Mouse (Mus musculus): Measurements from ENCODE around the gene Ebf4.
"Not testable (repeated sequence)": the region's sequence is repeated elsewhere in the genome, so short reads cannot be mapped to it uniquely, and the experiment has no call there.

Gene Ebf4

DNA sequence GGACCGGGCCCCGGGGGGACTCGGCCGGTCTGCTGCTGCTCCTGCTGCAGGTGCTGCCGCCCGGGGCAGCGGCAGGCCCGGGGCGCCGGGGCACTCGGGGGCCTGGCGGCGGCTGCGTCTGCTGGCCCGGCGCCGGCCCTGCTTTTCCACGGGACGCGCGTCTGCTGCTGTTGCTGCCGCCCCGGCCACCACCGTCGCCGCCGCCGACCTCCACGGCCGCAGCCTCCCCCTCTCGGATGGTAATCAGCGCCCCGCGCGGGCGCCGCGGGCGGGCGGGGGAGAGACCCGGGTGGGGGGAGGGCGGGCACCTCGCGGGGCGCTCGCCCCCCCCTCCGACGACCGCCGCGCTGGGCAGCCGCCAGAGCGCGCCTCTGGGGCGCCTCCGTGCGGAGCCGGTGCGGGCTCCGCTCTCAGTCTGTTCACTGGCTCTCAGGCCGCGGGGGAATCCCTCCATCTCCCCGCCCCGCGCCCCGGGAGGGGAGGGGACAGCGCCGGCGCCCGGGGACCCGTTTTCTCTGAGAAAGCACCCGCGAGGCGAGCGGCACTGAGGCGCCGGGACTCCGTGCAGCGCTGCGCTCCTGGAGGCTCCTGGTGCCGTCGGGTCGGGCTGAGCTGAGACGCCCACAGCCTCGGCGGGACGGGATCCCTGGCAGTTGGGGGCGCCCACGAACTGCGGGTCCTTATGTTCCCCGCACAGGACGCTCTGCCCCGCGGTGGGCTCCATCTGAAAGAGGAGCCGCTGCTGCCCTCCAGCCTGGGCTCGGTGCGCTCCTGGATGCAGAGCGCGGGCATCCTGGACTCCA, 563 bp downstream of the Ebf4 start:
- DNase-seq (ENCODE audit: low spot score): peak; percentile 66

DNA sequence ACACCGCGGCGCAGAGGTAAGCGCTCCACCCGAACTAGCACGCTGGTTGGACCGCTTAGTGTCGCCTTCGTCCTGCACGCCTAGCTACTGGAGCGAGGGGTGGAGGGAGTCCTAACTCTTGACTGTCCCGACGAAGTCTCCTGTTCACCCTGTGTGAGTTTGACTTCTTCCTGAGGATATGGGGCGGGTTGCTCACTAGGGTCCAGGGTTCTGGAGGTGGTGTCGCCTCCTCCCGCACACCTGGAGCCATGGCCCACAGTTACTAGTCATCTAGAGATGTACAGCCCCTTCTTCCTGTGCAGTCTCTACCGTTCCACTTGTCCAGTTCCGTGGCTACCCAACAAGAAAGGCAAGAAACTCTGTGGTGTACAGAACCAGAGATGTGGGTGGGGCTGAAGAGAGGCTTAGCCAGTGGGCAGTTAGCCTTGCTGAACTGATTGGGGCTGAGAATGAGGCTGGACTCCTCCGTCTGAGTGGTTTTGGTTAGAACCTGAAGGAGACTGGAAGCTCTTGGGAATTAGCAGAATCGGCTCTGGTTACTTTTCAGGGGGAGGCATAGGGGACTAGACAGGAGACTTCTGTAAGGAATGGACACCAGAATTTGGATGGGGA, 1.3 kb downstream of the Ebf4 start:
- DNase-seq (ENCODE audit: low spot score): no peak

DNA sequence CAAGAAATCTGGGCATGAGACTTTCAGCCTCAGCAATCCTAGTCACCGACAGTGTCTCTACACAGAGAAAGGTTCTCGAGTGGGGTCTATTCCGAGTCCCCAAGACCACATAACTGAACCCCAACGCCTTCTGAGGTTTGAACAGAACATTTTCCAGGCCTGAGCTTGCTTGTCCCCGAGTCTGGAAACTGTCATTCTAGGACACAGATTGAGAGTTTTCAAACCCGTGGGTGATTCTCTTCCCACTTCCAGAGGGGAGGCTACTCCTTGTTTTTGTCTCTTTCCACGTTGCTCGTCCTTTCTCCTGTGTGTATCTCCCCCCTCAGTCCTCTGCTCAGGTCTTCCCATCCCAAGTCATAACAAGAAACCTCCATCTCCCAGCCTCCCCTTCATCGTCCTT, 2.6 kb downstream of the Ebf4 start:
- DNase-seq (ENCODE audit: low spot score): no peak

DNA sequence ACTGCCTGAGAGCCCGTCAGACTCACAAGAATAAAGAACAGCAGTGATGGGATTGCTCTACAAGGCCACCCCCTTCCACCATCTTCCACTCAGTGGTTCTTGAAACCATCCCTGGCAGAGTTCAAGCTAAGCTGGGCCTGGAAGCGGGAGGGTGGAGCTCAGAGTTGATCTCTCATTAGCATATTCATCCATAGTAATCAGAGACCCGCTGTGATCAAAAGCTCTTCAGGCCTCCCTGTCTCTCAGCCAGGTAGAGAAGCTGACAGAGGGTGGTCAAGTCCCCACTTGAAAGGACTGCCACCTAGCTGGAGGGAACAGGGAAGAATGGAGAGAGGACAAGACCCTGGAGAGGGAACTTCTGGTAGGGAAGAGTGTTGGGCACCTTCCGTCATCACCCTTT, 8.0 kb downstream of the Ebf4 start:
- no peak for DNase-seq (ENCODE audit: low spot score)

DNA sequence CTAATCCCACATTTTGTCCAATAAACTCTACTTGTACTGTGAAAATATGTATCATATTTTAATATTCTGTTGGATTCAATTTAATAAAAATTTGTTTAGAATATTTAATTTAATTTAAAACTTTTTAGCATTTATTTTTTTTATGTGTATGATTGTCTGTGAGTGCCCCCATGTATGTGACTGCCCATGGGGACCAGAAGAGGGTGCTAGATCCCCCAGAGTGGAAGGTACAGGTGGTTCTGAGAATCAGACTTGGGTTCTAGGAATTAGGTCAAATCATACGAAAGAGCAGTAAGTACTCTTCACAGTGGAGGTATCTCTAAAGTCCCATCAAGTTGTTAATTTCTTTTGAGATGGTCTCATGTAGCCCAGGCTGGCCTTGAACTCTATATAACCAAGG, 32.1 kb downstream of the Ebf4 start:
- no peak for DNase-seq (ENCODE audit: low spot score)

DNA sequence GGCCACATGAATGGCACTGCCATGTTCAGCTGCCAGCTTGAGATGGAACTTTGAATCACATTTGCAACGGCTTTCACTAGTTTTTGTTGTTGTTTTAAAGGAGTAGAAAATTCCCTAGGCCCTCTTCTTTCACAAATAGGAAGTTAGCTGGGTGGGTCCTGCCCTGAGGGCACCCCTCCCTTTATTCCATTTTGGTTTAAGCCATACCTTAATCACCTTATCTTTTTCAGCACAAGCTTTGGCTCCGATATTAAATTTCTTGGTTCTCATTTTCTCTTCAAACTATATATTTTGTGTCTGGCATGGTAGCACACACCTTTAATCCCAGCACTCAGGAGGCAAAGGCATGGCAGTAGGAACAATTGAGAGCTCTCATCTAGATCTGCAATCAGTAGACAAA, 34.5 kb downstream of the Ebf4 start:
- DNase-seq (ENCODE audit: low spot score): no peak

DNA sequence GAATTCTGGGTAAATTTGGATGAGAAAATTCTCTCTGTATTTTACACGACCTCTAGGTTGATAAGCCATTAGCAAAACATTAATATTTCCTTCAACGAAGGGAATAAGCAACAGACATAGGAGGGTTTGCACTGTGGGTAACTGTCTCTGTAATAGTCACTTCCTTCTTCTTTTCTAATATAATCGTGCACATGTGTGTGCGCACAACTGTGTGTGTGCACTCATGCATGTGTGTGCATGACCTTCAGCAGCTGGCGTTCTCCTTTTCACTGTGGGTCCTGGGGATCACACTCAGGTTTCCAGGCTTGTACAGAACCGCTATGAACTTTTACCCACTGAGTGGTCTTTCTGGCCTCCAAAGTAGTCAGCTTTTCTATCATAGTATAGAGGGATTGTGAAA, 40.1 kb downstream of the Ebf4 start:
- DNase-seq (ENCODE audit: low spot score): no peak

DNA sequence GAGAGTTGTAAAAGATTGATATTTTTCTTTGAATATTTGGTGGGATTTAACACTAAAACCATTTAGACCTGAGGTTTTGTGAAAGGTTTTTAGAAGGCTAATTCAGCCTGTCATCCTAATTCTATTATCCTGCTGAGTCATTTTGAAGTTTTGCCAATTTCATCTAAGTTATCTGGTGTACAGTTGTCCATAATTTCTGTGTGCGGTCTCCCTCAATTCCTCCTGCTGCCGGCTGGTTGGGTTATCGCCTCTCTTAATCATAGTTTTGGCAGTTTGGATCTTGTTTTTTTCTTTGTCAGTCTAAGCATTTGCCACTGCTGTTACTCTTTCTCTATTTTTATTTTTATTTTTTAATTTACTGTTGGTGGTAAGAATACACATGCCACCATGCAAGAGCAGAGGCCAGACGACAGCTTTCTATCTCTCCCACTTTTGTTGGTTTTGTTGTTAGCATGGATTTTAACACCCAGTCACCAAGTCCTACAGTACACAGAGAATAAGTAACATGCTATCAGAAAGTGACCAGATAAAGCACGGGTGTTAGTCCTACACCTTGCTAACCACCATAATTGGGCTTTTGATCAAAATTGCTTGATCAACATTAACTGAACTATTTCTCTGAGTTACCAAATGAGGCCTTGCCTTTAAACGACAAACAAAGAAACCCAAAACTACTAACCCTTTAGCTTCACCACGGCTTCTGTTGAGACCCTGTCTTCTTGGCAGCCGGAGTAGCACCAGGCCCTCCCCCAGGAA, 45.7 kb downstream of the Ebf4 start:
- DNase-seq (ENCODE audit: low spot score): no peak

DNA sequence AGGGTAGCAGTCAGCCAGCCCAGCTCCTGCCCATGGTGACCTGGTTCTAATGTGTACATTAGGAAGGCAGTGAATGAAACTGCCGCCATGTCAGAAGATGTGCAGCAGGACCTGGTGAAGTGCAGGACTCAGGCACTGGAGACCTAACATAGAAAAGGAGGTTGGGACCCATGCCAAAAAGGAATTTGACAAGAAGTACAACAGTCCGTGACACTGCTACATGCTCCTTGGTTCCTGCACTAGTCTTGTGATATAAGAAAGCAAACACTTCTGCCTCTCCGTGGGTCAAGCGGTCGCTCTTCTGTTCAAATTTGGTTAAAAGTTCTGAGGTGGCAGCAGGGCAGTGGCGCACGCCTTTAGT, 46.2 kb downstream of the Ebf4 start:
- no peak for DNase-seq (ENCODE audit: low spot score)

DNA sequence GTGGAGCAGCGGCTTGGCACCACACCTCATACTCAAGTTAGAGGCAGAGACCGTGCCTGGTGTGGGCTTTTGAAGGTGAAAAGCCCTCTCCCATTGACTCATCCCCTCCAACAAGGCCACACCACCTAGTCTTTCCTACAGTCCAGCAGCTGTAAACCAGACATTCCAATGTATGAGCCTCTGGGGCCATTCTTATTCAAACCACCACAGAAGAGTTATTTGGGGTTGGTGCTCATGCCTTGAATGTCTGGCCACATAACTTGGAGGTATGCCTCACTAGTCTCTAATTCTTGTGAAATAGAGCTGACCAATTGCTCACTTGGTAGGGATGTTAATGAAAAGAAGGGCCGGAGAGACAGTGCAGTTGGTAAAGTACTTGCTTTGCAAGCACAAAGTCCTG, 55.4 kb downstream of the Ebf4 start:
- no peak for DNase-seq (ENCODE audit: low spot score)

DNA sequence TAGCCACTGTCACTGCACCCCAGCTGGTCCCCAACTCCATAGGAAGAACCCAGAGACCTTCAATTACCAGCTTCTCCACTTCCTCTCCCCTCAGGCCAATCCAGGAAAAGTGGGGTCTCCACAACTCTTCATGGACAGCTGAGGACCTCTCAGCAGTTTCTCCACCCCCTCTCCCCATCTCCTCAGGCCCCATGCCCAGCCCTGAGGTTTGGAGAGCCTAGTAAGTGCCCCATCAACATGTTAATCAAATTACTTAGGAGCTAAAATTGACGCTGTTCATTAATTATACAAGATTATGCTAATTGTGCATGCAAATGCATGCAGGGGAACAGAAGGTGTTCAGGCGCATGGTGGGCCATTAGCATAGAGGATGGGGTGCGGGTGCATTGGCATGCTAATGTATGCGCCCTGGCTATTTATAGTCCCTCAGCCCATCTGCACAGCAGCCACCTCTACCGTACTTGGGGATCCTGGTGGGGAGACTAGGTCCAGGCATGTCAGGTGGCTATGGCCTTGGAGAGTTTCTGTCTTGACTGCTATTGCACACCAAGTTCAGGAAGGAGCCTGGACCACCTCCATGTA, 56.9 kb downstream of the Ebf4 start:
- no peak for DNase-seq (ENCODE audit: low spot score)

DNA sequence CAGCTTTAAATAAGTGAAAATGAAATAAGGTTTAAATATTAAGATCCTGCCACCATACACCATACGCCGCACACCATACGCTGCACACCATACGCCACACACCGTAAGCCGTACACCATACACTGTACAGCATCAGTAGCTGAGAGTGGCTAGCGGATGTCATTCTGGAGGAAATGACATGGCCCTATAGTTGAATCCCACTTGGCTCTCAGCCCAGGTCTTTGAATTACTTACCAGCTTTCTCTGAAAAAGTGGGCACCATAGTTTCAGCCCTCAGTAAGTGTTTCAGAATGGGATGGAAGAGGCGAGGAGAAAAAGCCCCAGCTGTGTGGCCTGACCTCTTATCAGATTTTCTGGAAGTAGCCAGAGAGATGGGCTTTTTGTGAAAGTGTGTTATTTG, 58.4 kb downstream of the Ebf4 start:
- no peak for DNase-seq (ENCODE audit: low spot score)

DNA sequence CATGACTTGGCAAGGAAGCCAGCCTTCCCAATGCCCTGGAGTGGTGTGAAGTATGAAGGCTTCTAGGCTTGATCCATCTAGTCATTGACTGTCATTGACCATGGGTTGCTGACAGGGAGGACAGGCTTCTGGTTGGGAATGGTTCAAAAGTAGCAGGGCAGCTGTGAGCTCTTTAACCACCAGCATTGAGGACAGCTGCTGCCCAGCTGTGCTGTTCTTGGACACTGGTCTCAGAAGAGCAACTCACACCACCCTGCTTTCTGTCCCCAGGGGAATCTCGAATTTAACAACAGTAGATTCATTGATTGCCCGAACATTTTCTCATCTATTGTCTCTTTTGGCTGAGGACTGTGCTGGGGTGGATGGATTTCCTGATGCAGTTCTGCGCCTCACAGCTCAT, 58.9 kb downstream of the Ebf4 start:
- no peak for DNase-seq (ENCODE audit: low spot score)

DNA sequence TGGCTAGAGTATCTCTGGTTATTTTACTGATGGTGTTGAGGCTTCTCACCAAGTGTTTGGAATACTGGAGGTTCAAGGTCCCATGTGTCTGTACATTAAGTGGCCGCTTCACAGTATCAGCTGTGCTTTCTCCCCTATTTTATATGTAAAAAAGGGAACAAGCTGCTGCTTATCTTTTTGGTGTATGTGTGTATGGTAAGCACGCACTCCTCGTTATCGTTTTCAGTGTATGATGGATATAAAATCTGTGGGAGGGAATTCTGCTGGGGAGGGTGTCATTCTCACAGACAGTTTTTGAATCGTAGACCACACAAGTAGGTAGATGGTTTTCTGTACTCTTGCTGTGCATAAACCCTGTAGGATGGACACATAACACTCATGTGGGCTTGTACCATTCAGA, 62.6 kb downstream of the Ebf4 start:
- no peak for DNase-seq (ENCODE audit: low spot score)

DNA sequence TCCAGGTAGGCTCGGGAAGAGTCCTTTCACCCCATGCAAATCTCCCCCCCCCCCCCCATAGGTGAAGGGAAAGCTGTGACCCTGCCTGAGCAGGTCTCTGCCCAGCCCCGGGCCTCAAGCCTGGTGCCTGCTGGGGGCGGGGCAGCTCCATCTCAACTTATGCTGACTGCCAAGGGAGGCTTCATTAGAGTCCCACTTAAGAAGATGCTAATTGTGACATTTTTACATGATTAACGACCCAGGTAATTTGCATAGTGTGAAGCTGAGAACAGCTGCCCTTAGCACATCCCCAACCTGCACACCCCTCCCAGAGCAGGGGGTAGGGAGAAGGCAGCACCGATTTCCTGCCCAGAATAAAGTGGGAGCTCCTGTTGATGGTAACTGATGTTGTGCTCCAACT, 63.9 kb downstream of the Ebf4 start:
- no peak for DNase-seq (ENCODE audit: low spot score)

DNA sequence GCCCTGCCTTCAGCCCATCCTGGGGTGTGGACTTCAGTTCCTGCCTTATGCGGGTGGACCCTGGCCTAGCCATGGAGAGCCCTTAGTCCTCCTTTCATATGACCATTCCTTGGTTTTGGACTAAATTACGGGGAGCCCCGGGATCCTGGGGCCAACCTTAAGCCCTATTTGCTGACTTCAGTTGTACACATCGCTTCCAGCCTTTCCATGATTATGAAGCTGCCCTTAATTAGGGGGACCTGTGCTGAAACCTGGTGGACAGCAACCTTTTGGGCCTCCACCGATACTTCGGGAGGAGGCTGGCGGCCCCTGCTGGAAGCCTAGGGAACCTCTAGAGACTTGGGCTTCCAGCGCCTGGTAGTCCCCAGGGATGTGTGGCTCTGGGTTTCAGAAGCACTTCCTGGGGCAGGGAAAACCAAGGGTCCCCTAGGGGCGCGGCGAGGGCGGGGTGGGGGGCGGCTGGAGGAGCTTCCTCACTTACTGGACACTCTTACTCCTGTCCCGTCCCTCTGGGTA, 67.6 kb downstream of the Ebf4 start:
- DNase-seq (ENCODE audit: low spot score): peak; percentile 62

DNA sequence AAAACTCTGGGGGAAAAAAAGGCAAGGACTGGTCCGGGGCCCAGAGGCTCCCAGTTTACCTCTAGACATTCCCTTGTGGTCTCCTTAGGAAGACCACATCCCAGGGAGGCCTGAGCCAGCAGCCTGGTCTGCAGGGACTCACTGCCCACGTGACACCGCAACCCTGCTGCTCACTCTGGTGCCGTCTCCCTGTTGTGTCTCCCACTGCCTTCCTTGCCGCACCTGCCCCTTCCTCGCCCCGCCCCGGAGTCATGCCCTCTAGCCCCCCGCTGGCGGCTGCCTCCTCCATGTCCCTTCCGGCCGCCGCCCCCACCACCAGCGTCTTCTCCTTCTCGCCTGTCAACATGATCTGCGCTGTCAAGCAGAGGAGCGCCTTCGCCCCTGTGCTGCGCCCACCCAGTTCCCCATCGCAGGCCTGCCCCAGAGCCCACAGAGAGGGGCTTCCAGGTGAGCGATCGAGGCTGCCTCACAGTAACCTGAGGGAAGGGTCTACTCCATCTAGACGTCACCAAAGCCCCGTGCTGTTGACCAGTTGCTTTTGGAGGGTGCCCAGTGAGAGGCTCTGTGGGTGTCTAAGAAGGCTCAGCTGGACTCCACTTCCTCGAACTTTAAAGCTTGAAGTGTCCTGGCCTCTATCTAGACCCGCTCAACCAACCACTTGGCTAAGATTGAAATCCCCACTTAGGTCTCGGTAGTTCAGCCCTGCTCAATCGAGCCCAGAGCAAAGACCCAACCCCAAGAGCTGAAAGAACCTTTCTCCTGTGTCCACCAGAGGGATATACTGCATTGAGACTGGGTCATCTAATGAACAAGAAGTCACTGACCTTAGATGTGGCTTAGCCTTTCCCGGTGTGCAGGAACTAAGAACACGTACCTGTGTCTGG, 70.5 kb downstream of the Ebf4 start:
- no peak for DNase-seq (ENCODE audit: low spot score)

DNA sequence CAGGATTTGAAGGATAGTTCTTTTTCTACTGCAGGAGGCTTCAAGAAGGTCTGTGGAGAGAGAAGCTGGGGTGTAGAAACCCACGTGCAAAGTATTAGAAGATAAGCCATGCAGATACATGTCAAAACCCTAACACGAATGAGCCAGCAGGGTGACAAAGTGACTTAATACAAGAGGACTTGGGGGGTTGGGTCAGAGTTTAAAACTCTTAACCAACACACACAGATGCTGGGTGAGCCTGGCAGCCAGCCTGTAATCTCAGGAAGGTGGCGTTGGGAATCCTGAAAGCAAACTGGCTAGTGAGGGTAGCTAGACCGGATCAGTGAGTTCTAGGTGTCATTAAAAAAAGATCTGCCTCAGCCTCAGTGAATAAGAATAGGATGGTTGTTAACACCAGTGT, 72.4 kb downstream of the Ebf4 start:
- no peak for DNase-seq (ENCODE audit: low spot score)

DNA sequence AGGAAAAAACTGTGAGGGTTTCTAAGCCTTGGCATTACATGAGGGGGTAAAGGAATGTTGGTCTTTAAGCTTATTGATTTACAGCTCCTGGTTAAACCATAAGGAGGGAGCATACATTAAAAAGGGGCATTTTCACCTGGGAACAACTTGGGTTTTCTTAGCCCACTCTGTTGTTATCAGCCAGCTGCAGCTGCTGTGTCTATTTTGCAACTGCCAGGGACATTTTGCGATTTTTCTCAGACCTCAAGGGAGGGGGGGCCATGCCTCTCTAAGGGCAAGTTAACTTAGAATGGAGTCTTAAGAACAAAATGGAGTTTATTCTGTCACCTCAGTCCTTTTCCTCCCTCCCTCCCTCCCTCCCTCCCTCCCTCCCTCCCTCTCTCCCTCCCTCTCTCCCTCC, 78.1 kb downstream of the Ebf4 start:
- DNase-seq (ENCODE audit: low spot score): not testable (repeated sequence)

DNA sequence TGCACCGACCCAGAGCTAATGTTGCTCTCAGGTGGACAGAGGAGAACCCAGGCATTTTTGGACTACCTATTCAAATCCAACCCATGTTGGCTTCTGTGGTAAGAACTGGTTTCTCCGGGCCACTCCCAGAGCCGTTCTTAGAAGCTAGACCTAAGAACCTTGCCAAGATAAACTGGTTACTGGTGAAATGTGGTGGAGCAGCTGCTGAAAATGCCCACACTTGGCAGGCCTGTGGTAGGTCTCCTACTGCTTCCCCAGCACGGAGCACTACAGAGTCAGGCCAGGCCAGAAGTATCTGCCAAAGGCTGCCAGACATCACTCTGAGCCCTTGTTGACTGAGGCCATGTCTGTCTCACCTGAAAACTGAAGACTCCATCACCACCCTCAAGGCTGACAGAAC, 80.0 kb downstream of the Ebf4 start:
- DNase-seq (ENCODE audit: low spot score): no peak

DNA sequence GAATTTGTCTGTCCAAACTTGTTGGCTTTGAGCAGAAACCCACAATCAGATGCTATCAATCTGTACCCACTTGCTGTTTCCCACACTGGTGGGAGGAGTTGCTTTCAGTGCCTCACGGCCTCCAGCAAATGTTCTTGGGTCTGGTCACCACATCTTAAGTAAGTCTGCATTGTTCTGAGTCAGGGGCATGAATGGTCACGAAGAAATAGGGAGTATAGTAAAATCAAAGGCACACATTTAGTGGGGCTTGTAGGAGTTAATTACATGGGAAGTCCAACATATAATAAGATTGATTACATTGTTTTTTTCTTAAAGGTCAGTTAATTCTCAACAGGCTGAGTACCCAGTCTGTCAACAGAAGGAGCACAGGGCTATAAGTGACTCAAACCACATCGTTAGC, 88.2 kb downstream of the Ebf4 start:
- DNase-seq (ENCODE audit: low spot score): no peak

DNA sequence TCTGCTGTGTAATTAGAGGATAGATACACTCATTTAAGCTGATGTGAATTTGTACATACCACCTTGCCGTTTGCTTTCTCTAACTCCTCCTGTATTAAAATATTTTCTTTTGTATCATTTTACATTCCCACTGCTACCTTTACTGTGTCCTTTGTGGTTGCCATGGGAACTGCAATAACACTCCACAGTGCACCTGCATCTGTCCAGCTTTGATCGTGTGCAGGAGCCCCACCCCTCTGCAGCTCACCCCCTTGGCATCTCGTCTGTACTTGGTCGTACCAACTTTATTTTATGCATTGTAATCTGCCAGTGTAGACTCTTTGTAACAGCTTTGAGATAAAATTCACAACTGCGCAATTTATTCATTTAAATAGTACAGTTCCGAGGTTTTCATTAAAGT, 88.9 kb downstream of the Ebf4 start:
- DNase-seq (ENCODE audit: low spot score): no peak
